Mouse (Mus musculus) limb, embryonic 13.5 days (tissue): ENCODE results near the gene Lsm8. TPM values are rescaled to one million over a fixed set of nuclear protein-coding genes. Genes with fewer than 3 reads are reported as not detected.

ENCODE experiments used
- ATAC-seq: fragments of 200-750 bp; cut with Nextera tagmentation; 2 replicates; pipeline ENCODE4 v1.8.0; 2017; ENCODE audit warnings: low read depth, moderate number of reproducible peaks, moderate TSS enrichment; ENCODE audit not compliant: low FRiP score
- H3K27ac ChIP-seq: fragments of 300-500 bp; sonication (generic); 2 replicates; pipeline ENCODE4 v1.5.1; 2015; ENCODE audit warnings: inconsistent platforms, mild to moderate bottlenecking, moderate library complexity
- H3K27me3 ChIP-seq: fragments of 300-500 bp; sonication (generic); 2 replicates; pipeline ENCODE4 v1.6.1; 2015; ENCODE audit warnings: mild to moderate bottlenecking, inconsistent platforms
- H3K36me3 ChIP-seq: fragments of 300-500 bp; sonication (generic); 2 replicates; pipeline ENCODE4 v1.6.1; 2015; ENCODE audit warnings: inconsistent platforms, mild to moderate bottlenecking, moderate library complexity
- H3K4me1 ChIP-seq: fragments of 300-500 bp; sonication (generic); 2 replicates; pipeline ENCODE4 v1.6.1; 2015; ENCODE audit warnings: inconsistent platforms
- H3K4me2 ChIP-seq: fragments of 300-500 bp; sonication (generic); replicated peaks from 2 replicates; pipeline ENCODE4 v1.6.1; 2015; ENCODE audit warnings: inconsistent platforms, mild to moderate bottlenecking, moderate library complexity
- H3K4me3 ChIP-seq: fragments of 300-500 bp; sonication (generic); 2 replicates; pipeline ENCODE4 v1.5.1; 2015; ENCODE audit warnings: moderate library complexity, mild to moderate bottlenecking, inconsistent platforms
- H3K9ac ChIP-seq: fragments of 300-500 bp; sonication (generic); 2 replicates; pipeline ENCODE4 v1.6.1; 2015; ENCODE audit warnings: mild to moderate bottlenecking, inconsistent platforms
- H3K9me3 ChIP-seq: fragments of 300-500 bp; sonication (generic); 2 replicates; pipeline ENCODE4 v1.6.1; 2016; ENCODE audit warnings: inconsistent platforms
- WGBS: fragments of 180-500 bp; shearing (Covaris S2); methylation state at CpG from one replicate; pipeline ENCODE4 v1.1.7; 2015; 5-methylcytosine and 5-hydroxymethylcytosine counted together
- polyA plus RNA-seq: library from polyadenylated mRNA; unstranded; fragments of >200 nt; fragmentation: Nextera tagmentation; extraction: Ambion mirVana; gene quantifications from 2 replicates; pipeline ENCODE4 v1.2.1, GENCODE M21; 2015

The Lsm8 gene
- polyA plus RNA-seq, 1 experiment from 2014 or later, result 193 TPM

DNA sequence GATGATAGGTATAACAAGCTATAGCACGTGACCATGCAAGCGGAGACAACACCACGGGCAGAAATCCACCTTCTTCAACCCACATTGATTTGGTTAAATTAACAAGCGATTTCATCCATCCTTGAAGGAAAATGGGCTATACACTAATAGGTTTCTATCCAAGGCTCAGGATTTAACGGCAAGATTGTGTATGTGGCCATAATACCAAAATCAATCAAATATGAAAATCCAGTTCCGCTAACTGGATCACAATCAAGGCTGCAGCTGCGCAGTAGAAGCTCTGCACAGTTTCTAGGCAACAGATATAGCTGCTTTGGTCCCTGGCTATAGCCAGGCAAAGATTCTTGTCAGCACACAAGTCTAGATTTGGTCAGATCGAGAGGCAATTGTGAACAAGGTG is 17.6 kb downstream of the Lsm8 start, which contains the start of gene Ankrd7:
Ankrd7 (plus strand) TSS at position 301 of the 400 bp plus-strand sequence.
- H3K4me1 ChIP-seq, result no peaks in the 10 kb centered on the region
- no peak within 1 kb of the TSS for H3K9ac ChIP-seq
- H3K4me3 ChIP-seq, result no peak within 1 kb of the TSS
- H3K27me3 ChIP-seq, result no peaks in the 10 kb centered on the region
- H3K9me3 ChIP-seq, result no peaks in the 10 kb centered on the region
- H3K36me3 ChIP-seq, result no peaks in the 10 kb centered on the region
- no peak for ATAC-seq
- H3K27ac ChIP-seq, result no peak within 1 kb of the TSS
- no peak within 1 kb of the TSS for H3K4me2 ChIP-seq
- 95% methylated on average over 8 of the region's 8 CpGs for WGBS

DNA sequence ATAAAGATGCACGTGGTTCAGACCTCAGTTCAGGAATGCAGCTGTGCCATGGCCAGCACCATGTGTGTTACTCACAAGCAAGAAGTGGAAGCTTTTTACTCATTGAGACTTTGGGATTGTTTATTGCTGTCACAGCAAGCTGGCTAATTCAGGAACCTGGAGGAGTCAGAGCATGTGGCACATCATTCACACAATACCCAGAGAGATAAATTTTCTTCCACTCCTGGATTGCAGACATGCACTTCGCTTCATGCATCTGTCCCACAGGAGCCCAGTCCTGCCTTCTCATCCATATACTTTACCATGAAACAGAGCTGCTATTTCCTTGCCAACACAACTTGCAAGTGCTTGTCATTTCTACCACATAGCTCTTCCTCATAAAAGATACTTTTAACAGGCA is 40.7 kb downstream of the Lsm8 start:
- WGBS, result 55% methylated on average over 2 of the region's 2 CpGs

DNA sequence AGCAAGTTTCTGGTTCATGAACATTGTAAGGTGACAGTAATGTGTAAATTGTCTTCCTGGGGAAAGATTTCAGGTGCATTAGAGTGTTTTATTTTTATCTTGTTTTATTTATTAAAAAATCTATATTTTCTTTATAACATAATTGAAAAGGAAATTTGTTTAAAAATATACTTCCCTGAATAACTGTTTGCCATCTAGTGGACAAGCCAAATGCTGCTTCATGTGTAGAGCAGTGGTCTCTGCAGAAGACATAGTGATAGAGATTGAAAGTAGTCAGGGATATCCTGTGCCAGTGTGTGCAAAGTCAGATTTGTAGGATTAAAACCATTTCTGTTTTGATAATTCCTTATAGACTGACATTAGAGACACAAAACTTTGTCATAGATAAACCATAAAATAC is 45.8 kb downstream of the Lsm8 start:
- H3K4me1 ChIP-seq, result no peaks in the 10 kb centered on the region
- no peaks in the 10 kb centered on the region for H3K36me3 ChIP-seq
- no peak overlapping the region for H3K4me3 ChIP-seq
- no peak overlapping the region for H3K9ac ChIP-seq
- ATAC-seq, result no peak
- H3K9me3 ChIP-seq, result no peaks in the 10 kb centered on the region
- H3K27me3 ChIP-seq, result no peaks in the 10 kb centered on the region
- H3K27ac ChIP-seq, result no peak overlapping the region
- no peak overlapping the region for H3K4me2 ChIP-seq

More for the DNA sequence above, 40.7 kb downstream of the Lsm8 start:
- Histone ChIP-seq H3K9me3 (no peaks in the 10 kb centered on the region), H3K4me3 (no peak overlapping the region), H3K27me3 (no peaks in the 10 kb centered on the region), H3K4me1 (no peaks in the 10 kb centered on the region), H3K36me3 (no peaks in the 10 kb centered on the region), H3K9ac (no peak overlapping the region), H3K27ac (no peak overlapping the region), H3K4me2 (no peak overlapping the region)
- no peak for ATAC-seq

Other genes starting within 250 kb of the Lsm8 start
- gene Ankrd7, start 17.7 kb downstream of the Lsm8 start, polyA plus RNA-seq, result 0.17 and 0.41 TPM in 2 replicates